Mouse (Mus musculus) liver, embryonic 14.5 days (tissue): ENCODE results near the gene Adgrf3.

Experiments
- CTCF ChIP-seq: IDR thresholded peaks from 2 replicates; pipeline ENCODE4 v1.5.1; 2016; ENCODE audit warnings: antibody characterized with exemption, low read depth, control low read depth
- EP300 ChIP-seq: IDR thresholded peaks from 2 replicates; pipeline ENCODE4 v1.6.1; 2016; ENCODE audit warnings: antibody characterized with exemption, low read depth

GRCm38 (mm10) chr5:30172931-30173692, 32.4 kb downstream of the Adgrf3 start:
- no peak for TF ChIP-seq CTCF
- no peak for TF ChIP-seq EP300
